Mouse (Mus musculus): ENCODE data around the gene Snrpb2. TPM values are rescaled to one million over a fixed set of nuclear protein-coding genes. Genes with fewer than 3 reads are reported as not detected.

Gene Snrpb2
- polyA plus RNA-seq, 1 experiment from 2014 or later = 85.2 TPM

GRCm38 (mm10) chr2:143094761-143095160 lies 31.9 kb downstream of the Snrpb2 start:
- Histone ChIP-seq H3K4me2 (no peak overlapping the region), H3K9me3 (ENCODE audit: low read depth, low read length) (no peaks in the 10 kb centered on the region), H3K9ac (no peak overlapping the region), H3K4me1 (ENCODE audit: insufficient read depth) (no peaks in the 10 kb centered on the region), H3K27me3 (ENCODE audit: insufficient read depth, low read length) (no peaks in the 10 kb centered on the region), H3K27ac (ENCODE audit: low read depth) (no peak overlapping the region), H3K4me3 (ENCODE audit: low read depth, low read length) (no peak overlapping the region), H3K36me3 (ENCODE audit: insufficient read depth) (no peaks in the 10 kb centered on the region)
- no peak for TF ChIP-seq CTCF (IDR thresholded peaks at IDR 0.05; ENCODE audit: low read depth)
- 40% methylated on average over 6 of the region's 6 CpGs for WGBS
- ATAC-seq (ENCODE audit: insufficient read depth) (no peak), DNase-seq (no peak)

- Histone ChIP-seq H3K27me3 (ENCODE audit: insufficient read depth, low read length) (no peaks in the 10 kb centered on the region), H3K9ac (no peak overlapping the region), H3K27ac (ENCODE audit: low read depth) (no peak overlapping the region), H3K4me3 (ENCODE audit: low read depth, low read length) (no peak overlapping the region), H3K4me2 (no peak overlapping the region), H3K4me1 (ENCODE audit: insufficient read depth) (no peaks in the 10 kb centered on the region), H3K36me3 (ENCODE audit: insufficient read depth) (no peaks in the 10 kb centered on the region), H3K9me3 (ENCODE audit: low read depth, low read length) (no peaks in the 10 kb centered on the region)
- WGBS = 57% methylated on average over 1 of the region's 1 CpGs
- TF ChIP-seq CTCF (IDR thresholded peaks at IDR 0.05; ENCODE audit: low read depth) = no peak
- peak; percentile 12 for DNase-seq
- ATAC-seq (ENCODE audit: insufficient read depth) = peak; percentile 56; the same call in 1 of the 2 replicates
Measured at GRCm38 (mm10) chr2:143097170-143097569, 34.3 kb downstream of the Snrpb2 start.

- DNase-seq (peak; percentile 82), ATAC-seq (ENCODE audit: insufficient read depth) (no peak)
- Histone ChIP-seq H3K27me3 (ENCODE audit: insufficient read depth, low read length) (no peaks in the 10 kb centered on the region), H3K4me3 (ENCODE audit: low read depth, low read length) (no peak overlapping the region), H3K36me3 (ENCODE audit: insufficient read depth) (no peaks in the 10 kb centered on the region), H3K4me1 (ENCODE audit: insufficient read depth) (no peaks in the 10 kb centered on the region), H3K4me2 (no peak overlapping the region), H3K9me3 (ENCODE audit: low read depth, low read length) (no peaks in the 10 kb centered on the region), H3K9ac (no peak overlapping the region), H3K27ac (ENCODE audit: low read depth) (no peak overlapping the region)
- TF ChIP-seq CTCF (IDR thresholded peaks at IDR 0.05; ENCODE audit: low read depth) = peak; percentile 47
- WGBS = 88% methylated on average over 1 of the region's 1 CpGs
Measured at GRCm38 (mm10) chr2:143113859-143114258, 51.0 kb downstream of the Snrpb2 start.

GRCm38 (mm10) chr2:143114716-143115115 lies 51.9 kb downstream of the Snrpb2 start:
- H3K4me1 ChIP-seq (ENCODE audit: insufficient read depth) = no peaks in the 10 kb centered on the region
- H3K27ac ChIP-seq (ENCODE audit: low read depth) = no peak overlapping the region
- no peak for TF ChIP-seq CTCF (IDR thresholded peaks at IDR 0.05; ENCODE audit: low read depth)
- H3K36me3 ChIP-seq (ENCODE audit: insufficient read depth) = no peaks in the 10 kb centered on the region
- ATAC-seq (ENCODE audit: insufficient read depth) (no peak), DNase-seq (peak; percentile 2)
- no peaks in the 10 kb centered on the region for H3K9me3 ChIP-seq (ENCODE audit: low read depth, low read length)
- H3K9ac ChIP-seq = no peak overlapping the region
- H3K27me3 ChIP-seq (ENCODE audit: insufficient read depth, low read length) = no peaks in the 10 kb centered on the region
- no peak overlapping the region for H3K4me2 ChIP-seq
- no peak overlapping the region for H3K4me3 ChIP-seq (ENCODE audit: low read depth, low read length)
- WGBS = 55% methylated on average over 4 of the region's 4 CpGs

GRCm38 (mm10) chr2:143117453-143117852 lies 54.6 kb downstream of the Snrpb2 start:
- DNase-seq (peak; percentile 13), ATAC-seq (ENCODE audit: insufficient read depth) (no peak)
- Histone ChIP-seq H3K4me1 (ENCODE audit: insufficient read depth) (no peaks in the 10 kb centered on the region), H3K9me3 (ENCODE audit: low read depth, low read length) (no peaks in the 10 kb centered on the region), H3K27ac (ENCODE audit: low read depth) (no peak overlapping the region), H3K4me2 (no peak overlapping the region), H3K4me3 (ENCODE audit: low read depth, low read length) (no peak overlapping the region), H3K27me3 (ENCODE audit: insufficient read depth, low read length) (no peaks in the 10 kb centered on the region), H3K9ac (no peak overlapping the region), H3K36me3 (ENCODE audit: insufficient read depth) (no peaks in the 10 kb centered on the region)
- WGBS = 59% methylated on average over 3 of the region's 3 CpGs
- TF ChIP-seq CTCF (IDR thresholded peaks at IDR 0.05; ENCODE audit: low read depth) = no peak

GRCm38 (mm10) chr2:143118221-143118620 lies 55.4 kb downstream of the Snrpb2 start:
- 73% methylated on average over 7 of the region's 7 CpGs for WGBS
- no peak for TF ChIP-seq CTCF (IDR thresholded peaks at IDR 0.05; ENCODE audit: low read depth)
- no peak overlapping the region for H3K27ac ChIP-seq (ENCODE audit: low read depth)
- H3K4me1 ChIP-seq (ENCODE audit: insufficient read depth) = no peaks in the 10 kb centered on the region
- DNase-seq = no peak
- H3K4me3 ChIP-seq (ENCODE audit: low read depth, low read length) = no peak overlapping the region
- H3K4me2 ChIP-seq = no peak overlapping the region
- no peak overlapping the region for H3K9ac ChIP-seq
- ATAC-seq (ENCODE audit: insufficient read depth) = no peak
- H3K9me3 ChIP-seq (ENCODE audit: low read depth, low read length) = no peaks in the 10 kb centered on the region
- no peaks in the 10 kb centered on the region for H3K36me3 ChIP-seq (ENCODE audit: insufficient read depth)
- no peaks in the 10 kb centered on the region for H3K27me3 ChIP-seq (ENCODE audit: insufficient read depth, low read length)

Other genes with a start within 250 kb of the Snrpb2 start
- gene Kif16b, start 161.5 kb upstream of the Snrpb2 start, polyA plus RNA-seq (2014; fragmentation: Nextera tagmentation; extraction: Ambion mirVana) = 10.3 and 11.0 TPM in 2 replicates
- 1.0 and 1.3 TPM in 2 replicates for gene Otor, start 15.4 kb downstream of the Snrpb2 start, polyA plus RNA-seq (2014; fragmentation: Nextera tagmentation; extraction: Ambion mirVana)